Mouse (Mus musculus): ENCODE results near the gene Stx1b.

- TF ChIP-seq CTCF (IDR thresholded peaks at IDR 0.05; ENCODE audit: low read depth) (no peak), EP300 (IDR thresholded peaks at IDR 0.05; ENCODE audit: low read depth) (no peak)
Measured at GRCm38 (mm10) chr7:127797076-127797845, 27.1 kb downstream of the Stx1b start.

Measured in liver, embryonic 14.5 days (tissue).